Mouse (Mus musculus): ENCODE measurements around the gene Efcc1.

GRCm38 (mm10) chr6:87795385-87796150, 64.9 kb downstream of the Efcc1 start:
- TF ChIP-seq POLR2A (IDR thresholded peaks at IDR 0.05; ENCODE audit: low read depth, low read length) (no peak), CTCF (conservative IDR thresholded peaks at IDR 0.05 in 1 of 2, IDR thresholded peaks at IDR 0.05 in 1 of 2; ENCODE audit: low read depth in 2 of 2, low read length in 2 of 2) (no peak), TCF12 (IDR thresholded peaks at IDR 0.05; ENCODE audit: low read depth, low read length) (no peak), HCFC1 (IDR thresholded peaks at IDR 0.05; ENCODE audit: low read depth, low read length) (no peak), USF2 (conservative IDR thresholded peaks at IDR 0.05; ENCODE audit: low read depth, low read length) (no peak), ETS1 (conservative IDR thresholded peaks at IDR 0.05; ENCODE audit: low read depth, low read length) (no peak), POLR2AphosphoS2 (IDR thresholded peaks at IDR 0.05; ENCODE audit: low read depth, low read length) (no peak), USF1 (IDR thresholded peaks at IDR 0.05; ENCODE audit: low read depth, low read length) (no peak)

Measured in CH12.LX (cell line).